Mouse (Mus musculus) heart, postnatal 25 days (tissue): ENCODE data around the gene Zfp229. TPM values are rescaled to one million over a fixed set of nuclear protein-coding genes. Genes with fewer than 3 reads are reported as not detected.

Experiments
- total RNA-seq, 2 experiments: library from RNA; stranded (reverse); gene quantifications; 2 replicates each; pipeline ENCODE4 v1.2.3; 2021

The Zfp229 gene
- total RNA-seq, 2 experiments from 2014 or later, result 7.3 to 7.4 TPM

Other genes starting within 250 kb of the Zfp229 start
- gene Zfp53, start 241.8 kb upstream of the Zfp229 start, total RNA-seq, result 1 to 10 TPM; 2.3 to 2.4 TPM
- 1 to 10 TPM; 4.6 to 4.7 TPM for gene Zfp52, start 195.3 kb upstream of the Zfp229 start, total RNA-seq
- gene Zfp948, start 163.8 kb upstream of the Zfp229 start, total RNA-seq, result 1 to 10 TPM; 3.2 TPM
- 1 to 10 TPM; 2.1 to 2.8 TPM for gene Zfp983, start 80.2 kb upstream of the Zfp229 start, total RNA-seq
- gene Gm10226, start 38.9 kb upstream of the Zfp229 start, total RNA-seq, result 1 to 10 TPM; 1.5 to 2.0 TPM
- gene Zfp760, start 23.1 kb upstream of the Zfp229 start, total RNA-seq, result 1 to 10 TPM; 1.8 to 1.9 TPM
- 1 to 10 TPM; 1.1 to 1.2 TPM for gene Zfp820, start 115.0 kb downstream of the Zfp229 start, total RNA-seq
- 1 to 10 TPM; 1.3 to 1.7 TPM for gene Zfp995, start 179.1 kb downstream of the Zfp229 start, total RNA-seq
- gene Zfp942, start 231.7 kb downstream of the Zfp229 start, total RNA-seq, result 1 to 10 TPM; 5.4 to 6.9 TPM
- gene Zfp943, start 231.8 kb downstream of the Zfp229 start, total RNA-seq, result 10 to 100 TPM; 17.8 to 19.1 TPM